Mouse (Mus musculus): ENCODE measurements at regions not wholly inside any gene's neighbourhood (a gene's known extent, or its start where the extent isn't known, plus 50 kb on each side); places are given as distances from the start of the nearest gene placed in this dataset.

- no peaks in the 10 kb centered on the region for H3K36me3 ChIP-seq (replicated peaks)
- no peak overlapping the region for H3K27ac ChIP-seq
- no peak overlapping the region for H3K9ac ChIP-seq
- ATAC-seq (replicated peaks), result no peak
- H3K4me2 ChIP-seq, result no peak overlapping the region
- H3K4me1 ChIP-seq, result no peaks in the 10 kb centered on the region
- H3K4me3 ChIP-seq, result no peak overlapping the region
- no peaks in the 10 kb centered on the region for H3K27me3 ChIP-seq (replicated peaks)
- no peaks in the 10 kb centered on the region for H3K9me3 ChIP-seq
- 68% methylated on average over 2 of the region's 2 CpGs for WGBS
Observed at GRCm38 (mm10) chr15:63664877-63665276, 180.1 kb downstream of the Gsdmc2 start.

GRCm38 (mm10) chr15:63662183-63662582 lies 182.8 kb downstream of the Gsdmc2 start:
- WGBS, result 71% methylated on average over 3 of the region's 3 CpGs
- H3K9me3 ChIP-seq, result no peaks in the 10 kb centered on the region
- no peak overlapping the region for H3K9ac ChIP-seq
- no peaks in the 10 kb centered on the region for H3K4me1 ChIP-seq
- no peaks in the 10 kb centered on the region for H3K36me3 ChIP-seq (replicated peaks)
- no peaks in the 10 kb centered on the region for H3K27me3 ChIP-seq (replicated peaks)
- H3K4me2 ChIP-seq, result no peak overlapping the region
- H3K4me3 ChIP-seq, result no peak overlapping the region
- no peak for ATAC-seq (replicated peaks)
- no peak overlapping the region for H3K27ac ChIP-seq

DNA sequence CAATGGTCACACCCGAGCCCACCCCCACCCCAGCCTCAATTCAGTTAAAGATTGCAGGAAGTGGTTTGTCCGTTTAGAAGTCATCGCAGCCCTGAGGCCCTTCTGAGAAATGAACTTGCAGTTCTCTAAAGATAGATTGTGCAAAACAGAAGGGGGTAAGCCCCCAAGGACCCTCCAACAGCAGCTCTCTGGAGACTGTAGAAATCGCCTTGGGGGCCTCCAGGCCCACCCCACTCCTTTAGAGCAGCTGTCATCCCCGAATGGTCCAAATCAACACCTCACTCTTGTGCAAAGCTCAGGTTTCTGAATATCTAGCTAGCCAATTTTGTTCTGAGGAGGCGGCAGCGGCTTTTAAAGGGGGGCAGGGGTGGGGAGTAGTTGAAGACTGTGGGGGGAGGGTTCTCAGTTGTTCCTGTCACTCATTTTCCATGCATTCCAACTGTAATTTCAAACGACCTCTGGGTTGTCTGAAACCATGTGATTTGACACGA lies 186.9 kb downstream of the Gsdmc2 start:
- H3K4me3 ChIP-seq, result no peak overlapping the region
- no peaks in the 10 kb centered on the region for H3K4me1 ChIP-seq
- H3K9ac ChIP-seq, result no peak overlapping the region
- no peak for ATAC-seq (replicated peaks)
- H3K4me2 ChIP-seq, result no peak overlapping the region
- WGBS, result 84% methylated on average over 9 of the region's 9 CpGs
- no peak overlapping the region for H3K27ac ChIP-seq
- H3K36me3 ChIP-seq (replicated peaks), result no peaks in the 10 kb centered on the region
- no peaks in the 10 kb centered on the region for H3K9me3 ChIP-seq
- H3K27me3 ChIP-seq (replicated peaks), result no peaks in the 10 kb centered on the region

DNA sequence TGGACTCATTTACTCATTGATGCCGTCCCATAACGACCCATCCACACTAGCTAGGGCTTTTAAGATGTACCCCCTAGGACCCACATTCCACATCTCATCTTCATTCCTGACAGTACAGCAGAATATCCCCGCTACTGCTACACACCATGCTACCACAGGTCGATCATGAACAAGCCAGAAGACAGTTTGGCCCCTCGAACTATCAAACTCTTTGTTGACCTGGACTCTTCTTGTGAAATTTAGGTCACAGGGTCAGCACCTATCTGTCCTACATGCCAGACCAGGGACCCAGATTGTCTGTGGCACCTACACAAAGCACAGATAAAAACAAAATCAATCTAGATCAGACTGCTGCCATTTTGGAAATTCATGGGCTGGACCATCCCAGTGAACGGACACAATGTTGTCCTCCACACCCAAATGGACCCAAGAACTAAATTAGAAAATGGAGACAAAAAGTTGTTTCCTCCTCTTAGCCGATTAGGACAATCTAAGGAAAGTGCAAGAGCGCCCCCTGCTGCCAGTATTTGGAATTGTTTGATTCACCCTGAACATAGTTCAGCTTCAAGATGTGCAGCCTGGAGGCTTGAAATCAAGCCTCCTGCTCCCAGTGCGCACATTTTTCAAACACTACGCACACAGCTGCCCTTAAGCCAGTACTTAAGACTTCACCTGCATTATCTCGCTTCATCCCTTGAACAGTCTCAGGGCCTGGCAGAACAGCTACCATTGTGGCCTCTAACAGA lies 192.6 kb downstream of the Gsdmc2 start:
- no peak overlapping the region for H3K27ac ChIP-seq
- ATAC-seq (replicated peaks), result peak; percentile 62
- no peaks in the 10 kb centered on the region for H3K9me3 ChIP-seq
- no peaks in the 10 kb centered on the region for H3K4me1 ChIP-seq
- no peak overlapping the region for H3K9ac ChIP-seq
- no peaks in the 10 kb centered on the region for H3K27me3 ChIP-seq (replicated peaks)
- no peaks in the 10 kb centered on the region for H3K36me3 ChIP-seq (replicated peaks)
- no peak overlapping the region for H3K4me2 ChIP-seq
- WGBS, result 42% methylated on average over 11 of the region's 11 CpGs
- no peak overlapping the region for H3K4me3 ChIP-seq

DNA sequence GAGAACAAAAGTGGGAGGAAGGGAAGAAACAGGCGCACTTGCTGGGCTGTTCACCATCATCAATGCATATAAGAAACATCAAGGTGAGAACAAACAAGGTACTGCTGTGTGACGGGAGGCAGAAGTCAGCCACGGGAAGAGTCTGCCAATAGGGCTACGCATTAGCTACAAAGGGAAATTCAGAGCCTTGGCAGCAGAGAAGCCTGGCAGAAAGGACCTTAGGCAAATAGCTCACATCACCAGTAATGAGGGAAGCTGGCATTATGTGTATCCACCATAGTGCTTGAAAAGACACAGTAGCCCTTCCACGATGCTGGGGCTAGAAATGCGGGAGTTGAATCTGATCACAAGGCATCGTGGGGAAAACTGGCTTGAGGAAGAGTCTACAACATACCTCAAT lies 193.9 kb downstream of the Gsdmc2 start:
- Histone ChIP-seq H3K4me2 (no peak overlapping the region), H3K27ac (no peak overlapping the region), H3K4me1 (no peaks in the 10 kb centered on the region), H3K9ac (no peak overlapping the region), H3K4me3 (no peak overlapping the region), H3K36me3 (replicated peaks) (no peaks in the 10 kb centered on the region), H3K9me3 (no peaks in the 10 kb centered on the region), H3K27me3 (replicated peaks) (no peaks in the 10 kb centered on the region)
- WGBS, result 65% methylated on average over 7 of the region's 7 CpGs
- no peak; the same call in 1 of the 2 replicates for ATAC-seq (replicated peaks)

DNA sequence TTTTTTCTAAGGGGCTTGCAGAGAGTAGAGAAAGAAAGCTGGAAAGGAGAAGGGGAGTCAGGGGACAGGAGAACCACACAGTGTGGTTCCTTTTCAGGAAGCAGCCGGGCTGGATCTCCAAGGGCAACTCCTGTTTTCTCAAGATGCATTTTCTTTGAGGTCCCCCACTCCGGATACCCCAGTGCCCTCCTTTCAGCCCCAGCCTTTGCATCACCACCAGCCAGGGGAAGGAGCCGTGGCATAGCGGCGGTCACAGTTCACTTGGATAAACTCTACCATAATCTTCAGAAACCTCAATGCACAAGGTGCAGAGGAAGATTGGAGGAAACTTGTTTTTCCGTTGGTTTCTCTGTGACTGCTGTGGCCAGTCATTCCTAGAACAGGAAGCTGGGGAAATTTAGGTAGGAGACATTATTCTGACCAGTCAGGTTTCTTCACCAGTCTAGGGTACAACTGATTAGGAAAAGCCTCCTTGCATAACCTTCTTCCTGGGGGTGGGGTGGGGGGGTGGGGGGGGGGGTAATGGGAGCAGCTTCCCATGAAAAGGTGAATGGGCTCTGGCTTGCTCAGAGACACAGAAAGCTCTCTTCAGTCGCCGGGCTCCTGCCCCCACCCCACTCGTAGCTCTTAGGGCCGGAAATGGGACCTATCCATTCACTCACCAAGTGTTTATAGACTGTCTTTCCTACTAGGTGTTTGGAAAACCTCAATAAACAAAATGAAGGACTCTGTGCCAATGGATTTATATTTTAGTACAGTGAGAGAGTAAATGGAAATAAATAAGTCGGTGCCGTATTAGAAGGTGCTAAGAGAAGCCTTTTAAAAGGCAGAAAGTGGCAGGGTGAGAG lies 196.6 kb downstream of the Gsdmc2 start:
- WGBS, result 83% methylated on average over 12 of the region's 12 CpGs
- Histone ChIP-seq H3K4me3 (no peak overlapping the region), H3K4me1 (no peaks in the 10 kb centered on the region)

GRCm38 (mm10) chr15:63624814-63625213 lies 220.2 kb downstream of the Gsdmc2 start:
- Histone ChIP-seq H3K9me3 (no peaks in the 10 kb centered on the region), H3K27ac (no peak overlapping the region), H3K27me3 (replicated peaks) (no peaks in the 10 kb centered on the region), H3K9ac (no peak overlapping the region), H3K36me3 (replicated peaks) (no peaks in the 10 kb centered on the region), H3K4me3 (no peak overlapping the region), H3K4me2 (no peak overlapping the region), H3K4me1 (no peaks in the 10 kb centered on the region)
- no peak for ATAC-seq (replicated peaks)

More for the DNA sequence above, 196.6 kb downstream of the Gsdmc2 start:
- H3K27me3 ChIP-seq (replicated peaks), result no peaks in the 10 kb centered on the region
- H3K27ac ChIP-seq, result no peak overlapping the region
- H3K4me2 ChIP-seq, result no peak overlapping the region
- H3K9me3 ChIP-seq, result no peaks in the 10 kb centered on the region
- H3K9ac ChIP-seq, result no peak overlapping the region
- ATAC-seq (replicated peaks), result no peak
- no peaks in the 10 kb centered on the region for H3K36me3 ChIP-seq (replicated peaks)

DNA sequence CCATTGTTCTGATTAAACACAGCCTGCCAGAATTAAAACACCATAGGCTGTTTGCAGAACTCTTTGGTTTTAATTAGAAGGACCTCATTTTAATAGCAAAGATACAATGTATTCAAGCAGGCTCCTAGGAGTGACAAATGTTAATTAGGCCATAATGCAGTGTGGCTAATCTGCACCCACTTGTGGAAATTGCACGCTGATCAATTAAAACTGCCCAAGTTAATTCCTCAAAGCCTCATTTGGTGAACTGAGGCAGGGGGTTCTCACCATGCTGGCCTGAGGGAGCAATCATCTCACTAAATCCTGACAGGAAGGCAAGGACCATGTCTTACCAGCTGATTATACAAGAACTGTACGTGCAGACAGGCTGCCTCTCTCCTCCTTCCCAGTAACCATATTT lies 220.7 kb downstream of the Gsdmc2 start:
- Histone ChIP-seq H3K9me3 (no peaks in the 10 kb centered on the region), H3K4me3 (no peak overlapping the region), H3K36me3 (replicated peaks) (no peaks in the 10 kb centered on the region), H3K27me3 (replicated peaks) (no peaks in the 10 kb centered on the region), H3K4me1 (no peaks in the 10 kb centered on the region), H3K27ac (no peak overlapping the region), H3K4me2 (no peak overlapping the region), H3K9ac (no peak overlapping the region)
- ATAC-seq (replicated peaks), result peak; percentile 63; the same call in 1 of the 2 replicates
- WGBS, result 31% methylated on average over 2 of the region's 2 CpGs

- Histone ChIP-seq H3K4me3 (no peak overlapping the region), H3K9me3 (no peaks in the 10 kb centered on the region), H3K27me3 (replicated peaks) (no peaks in the 10 kb centered on the region), H3K4me2 (no peak overlapping the region), H3K27ac (no peak overlapping the region), H3K9ac (no peak overlapping the region), H3K36me3 (replicated peaks) (no peaks in the 10 kb centered on the region), H3K4me1 (no peaks in the 10 kb centered on the region)
- 64% methylated on average over 8 of the region's 8 CpGs for WGBS
- ATAC-seq (replicated peaks), result no peak
Observed at GRCm38 (mm10) chr15:63616506-63617208, 228.3 kb downstream of the Gsdmc2 start.

DNA sequence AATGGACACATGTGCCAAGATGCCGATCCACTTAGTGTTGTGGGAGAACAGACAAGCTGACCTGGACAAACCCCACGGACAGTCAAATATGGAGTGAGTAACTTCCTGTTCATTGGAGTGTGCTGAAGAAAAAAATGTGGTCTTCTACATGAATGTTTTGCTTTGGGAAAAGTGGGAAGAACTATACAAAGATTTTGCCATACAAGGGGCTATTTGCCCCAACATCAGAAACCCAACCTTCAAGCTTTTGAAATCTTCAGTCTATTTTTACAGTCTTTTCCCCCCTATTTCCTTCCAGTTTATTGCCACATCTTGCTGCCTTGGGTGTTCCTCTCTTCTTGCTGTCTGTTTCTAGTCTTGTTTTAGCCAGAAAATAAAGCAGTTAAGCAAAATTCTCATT lies 230.8 kb downstream of the Gsdmc2 start:
- no peak overlapping the region for H3K4me3 ChIP-seq
- no peak overlapping the region for H3K9ac ChIP-seq
- H3K27ac ChIP-seq, result no peak overlapping the region
- no peaks in the 10 kb centered on the region for H3K36me3 ChIP-seq (replicated peaks)
- no peaks in the 10 kb centered on the region for H3K9me3 ChIP-seq
- ATAC-seq (replicated peaks), result no peak
- H3K27me3 ChIP-seq (replicated peaks), result no peaks in the 10 kb centered on the region
- no peak overlapping the region for H3K4me2 ChIP-seq
- H3K4me1 ChIP-seq, result no peaks in the 10 kb centered on the region
- 95% methylated on average over 2 of the region's 2 CpGs for WGBS

DNA sequence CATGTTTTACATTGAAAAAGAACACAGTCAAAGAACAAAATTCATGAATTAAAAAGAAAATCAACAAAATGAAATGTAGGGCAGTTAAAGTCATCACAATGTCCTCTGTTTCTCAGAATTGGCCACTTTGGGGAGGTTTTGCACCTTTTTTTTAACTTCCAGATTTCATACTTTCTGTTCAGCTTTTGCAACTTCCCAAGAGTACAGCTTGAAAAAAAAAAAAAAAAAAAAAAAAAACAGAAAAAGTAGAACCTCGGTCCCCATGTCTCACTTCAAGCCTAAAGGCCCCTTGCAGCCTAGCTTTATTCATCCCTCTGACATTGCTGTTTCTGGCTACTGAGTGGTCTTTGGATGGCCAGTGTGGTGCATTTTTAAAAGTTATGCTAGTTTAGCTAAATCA lies 231.9 kb downstream of the Gsdmc2 start:
- Histone ChIP-seq H3K9ac (no peak overlapping the region), H3K36me3 (replicated peaks) (no peaks in the 10 kb centered on the region), H3K4me2 (no peak overlapping the region), H3K4me3 (no peak overlapping the region), H3K9me3 (no peaks in the 10 kb centered on the region), H3K4me1 (no peaks in the 10 kb centered on the region), H3K27ac (no peak overlapping the region), H3K27me3 (replicated peaks) (no peaks in the 10 kb centered on the region)
- 73% methylated on average over 1 of the region's 1 CpGs for WGBS
- no peak for ATAC-seq (replicated peaks)

- WGBS, result 79% methylated on average over 3 of the region's 3 CpGs
- Histone ChIP-seq H3K27me3 (replicated peaks) (no peaks in the 10 kb centered on the region), H3K36me3 (replicated peaks) (no peaks in the 10 kb centered on the region), H3K4me2 (no peak overlapping the region), H3K27ac (no peak overlapping the region), H3K9ac (no peak overlapping the region), H3K4me1 (no peaks in the 10 kb centered on the region), H3K4me3 (no peak overlapping the region), H3K9me3 (no peaks in the 10 kb centered on the region)
- ATAC-seq (replicated peaks), result no peak
Observed at GRCm38 (mm10) chr15:63611161-63611560, 233.8 kb downstream of the Gsdmc2 start.
